Mouse (Mus musculus) retina, postnatal 1 day (tissue): ENCODE results near the gene Mob4.
"Not testable (repeated sequence)": the region's sequence is repeated elsewhere in the genome, so short reads cannot be mapped to it uniquely, and the experiment has no call there.

Source experiments
- DNase-seq: peaks from one replicate; pipeline ENCODE4 v3.0.0-alpha.2; 2012

Mob4 gene

DNA sequence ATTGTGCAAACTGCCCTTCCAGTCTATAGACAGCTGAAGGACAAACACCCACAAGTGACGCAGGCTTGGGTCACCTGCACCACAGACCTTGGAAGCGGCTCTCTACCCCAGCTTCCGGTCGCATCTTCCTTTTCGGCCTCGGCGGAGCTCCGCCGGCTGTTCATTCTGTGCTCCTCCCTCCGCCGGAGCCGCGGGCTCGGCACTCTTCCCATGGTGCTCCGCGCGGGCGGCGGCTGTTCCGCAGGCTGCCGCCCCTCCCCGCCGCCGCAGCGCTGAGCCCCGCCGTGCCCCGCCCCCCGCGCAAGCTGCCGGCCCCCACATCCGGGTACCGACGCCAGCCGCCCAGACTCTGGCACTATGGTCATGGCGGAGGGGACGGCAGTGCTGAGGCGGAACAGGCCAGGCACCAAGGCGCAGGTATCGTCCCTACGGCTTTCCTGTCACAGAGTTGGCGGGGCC is at the start of gene Mob4:
Gene Mob4 (plus strand): TSS at position 289 of the 459 bp plus-strand sequence.
- peak; percentile 96 for DNase-seq

GRCm38 (mm10) chr1:55082106-55082505 is 48.9 kb upstream of the Mob4 start:
- no peak for DNase-seq

- DNase-seq, result no peak
Measured at GRCm38 (mm10) chr1:55085781-55086366, 45.2 kb upstream of the Mob4 start.

- peak; percentile 27 for DNase-seq
Measured at GRCm38 (mm10) chr1:55086868-55087400, 44.1 kb upstream of the Mob4 start.

GRCm38 (mm10) chr1:55087401-55087904 is 43.6 kb upstream of the Mob4 start:
- no peak for DNase-seq

DNA sequence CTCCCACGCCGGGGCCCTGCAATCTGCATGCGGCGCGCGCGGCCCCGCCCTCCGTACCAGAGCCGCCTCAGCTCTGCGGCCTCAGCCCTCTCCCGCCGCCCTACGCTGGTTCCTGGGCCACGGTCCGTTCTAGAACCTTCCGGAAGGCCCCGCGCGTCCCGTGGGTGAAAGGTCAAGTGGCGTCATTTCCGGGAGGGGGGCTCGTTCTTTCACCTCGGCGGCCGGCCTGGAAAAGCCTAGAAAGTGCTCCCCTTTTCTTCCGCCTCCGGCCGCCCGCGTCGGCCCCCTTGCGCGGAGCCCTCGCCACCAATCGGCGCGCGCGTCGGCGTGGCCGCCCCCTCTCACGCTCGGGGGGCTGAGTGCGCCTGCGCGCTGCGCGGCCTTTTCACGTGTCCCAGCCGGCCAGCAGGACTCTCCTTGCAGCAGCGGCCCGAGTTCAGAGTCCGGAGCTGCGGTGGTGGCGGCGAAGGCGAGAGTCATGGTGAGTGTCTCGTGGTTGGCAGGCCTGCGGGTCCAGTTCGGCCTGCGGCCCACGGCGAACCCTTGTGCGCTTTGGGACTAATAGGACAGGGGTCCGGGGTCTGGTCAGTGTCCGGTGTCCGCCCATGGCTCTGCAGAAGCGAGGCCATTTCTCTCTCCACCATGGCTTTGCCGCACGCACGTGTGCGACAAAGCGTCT is 43.0 kb upstream of the Mob4 start, which contains the start of the genes Hspe1 and Hspd1:
Gene Hspe1 (plus strand): TSS at position 201 of the 679 bp plus-strand sequence.
Gene Hspd1 (minus strand): TSS at position 312 of the 679 bp plus-strand sequence.
- peak; percentile 100 for DNase-seq

- DNase-seq, result no peak
Measured at GRCm38 (mm10) chr1:55088611-55089497, 42.2 kb upstream of the Mob4 start.

- DNase-seq, result no peak
Measured at GRCm38 (mm10) chr1:55089498-55090064, 41.5 kb upstream of the Mob4 start.

- no peak for DNase-seq
Measured at GRCm38 (mm10) chr1:55092056-55092455, 39.0 kb upstream of the Mob4 start.

GRCm38 (mm10) chr1:55092469-55092868 is 38.6 kb upstream of the Mob4 start:
- no peak for DNase-seq

DNA sequence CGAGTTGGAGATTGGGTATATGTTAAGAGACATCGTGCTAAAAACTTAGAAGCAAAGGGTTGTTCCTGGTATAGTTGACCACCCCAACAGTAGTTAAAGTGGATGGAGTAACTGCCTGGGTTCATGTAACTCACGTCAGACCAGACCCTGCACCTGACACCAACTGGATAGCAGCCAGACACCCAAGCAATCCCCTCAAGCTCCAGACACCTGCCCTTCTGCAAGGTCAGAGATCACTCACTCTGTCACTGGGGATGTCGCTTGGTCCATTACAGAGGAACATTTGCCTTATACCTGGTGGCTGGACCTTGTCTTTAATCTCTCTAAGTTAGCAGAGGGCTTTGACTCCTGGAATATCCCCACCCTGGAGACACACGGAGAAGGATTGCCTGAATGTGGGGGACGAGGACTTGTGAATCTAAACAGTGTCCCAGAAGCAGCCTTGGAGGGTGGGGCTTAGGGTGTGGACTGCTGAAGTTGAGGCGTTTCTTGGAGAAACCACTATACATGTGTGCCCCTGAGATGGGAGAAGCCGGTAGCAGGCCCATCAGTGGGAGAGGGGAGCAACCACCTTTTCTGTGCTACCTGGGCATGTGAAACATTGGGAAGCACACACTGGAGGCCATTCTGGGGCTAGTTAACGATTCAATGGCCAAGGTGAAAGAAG is 24.0 kb upstream of the Mob4 start:
- no peak for DNase-seq

GRCm38 (mm10) chr1:55107644-55108043 is 23.4 kb upstream of the Mob4 start:
- DNase-seq, result no peak

- no peak for DNase-seq
Measured at GRCm38 (mm10) chr1:55108473-55108872, 22.6 kb upstream of the Mob4 start.

DNA sequence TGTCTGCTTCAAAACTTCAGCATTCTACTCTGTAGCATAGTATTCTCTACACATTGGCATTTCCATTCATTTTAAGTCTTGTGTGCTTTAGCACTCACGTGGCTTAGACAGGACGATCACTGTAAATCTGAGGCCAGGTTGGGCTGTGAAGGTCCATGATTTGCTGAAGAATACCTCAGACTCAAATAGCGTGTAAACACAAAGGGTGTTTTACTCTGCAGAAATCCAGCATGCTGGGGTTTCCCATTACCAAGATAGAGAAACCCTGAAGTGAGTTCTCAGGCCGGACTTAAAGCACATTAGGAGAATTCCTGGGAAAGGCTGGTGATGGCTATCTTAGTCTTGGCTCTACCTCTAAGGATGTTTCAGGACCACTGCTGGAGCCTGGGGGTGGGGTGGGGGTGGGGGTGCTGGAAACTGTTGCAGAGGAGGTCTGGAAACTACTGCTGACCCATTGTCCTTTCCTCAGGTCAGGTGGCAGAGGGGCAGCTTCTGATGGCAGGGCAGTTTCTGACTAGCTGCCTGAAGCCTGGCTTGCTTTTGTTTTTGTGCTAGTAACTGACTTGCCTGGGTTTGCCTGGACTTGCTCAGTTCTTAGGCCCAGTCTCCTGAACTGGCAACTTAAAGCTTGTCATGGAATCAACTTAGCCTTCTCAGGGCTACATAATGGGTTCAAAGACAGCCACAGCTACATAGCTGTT is 21.8 kb upstream of the Mob4 start:
- no peak for DNase-seq

- no peak for DNase-seq
Measured at GRCm38 (mm10) chr1:55123046-55123445, 8.0 kb upstream of the Mob4 start.

- DNase-seq, result no peak
Measured at GRCm38 (mm10) chr1:55123561-55123960, 7.5 kb upstream of the Mob4 start.

DNA sequence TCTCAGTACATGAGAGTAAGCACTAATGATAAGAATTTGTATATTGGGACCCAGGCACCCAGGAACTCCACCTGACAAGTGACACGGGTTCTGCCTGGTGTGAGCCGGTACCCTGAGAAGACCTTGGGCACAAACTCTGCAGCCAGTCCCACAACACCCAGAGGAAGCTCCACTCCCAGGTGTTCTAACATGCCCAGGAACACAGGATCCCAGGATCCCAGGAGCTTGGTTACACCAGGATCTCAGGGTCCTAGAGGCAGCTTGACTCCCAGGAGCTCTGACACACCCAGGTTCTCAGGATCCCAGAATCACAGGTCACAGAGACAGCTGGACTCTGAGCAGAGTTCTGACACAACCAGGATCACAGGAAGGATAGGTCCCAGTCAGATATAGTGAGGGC is 6.9 kb upstream of the Mob4 start:
- not testable (repeated sequence) for DNase-seq

DNA sequence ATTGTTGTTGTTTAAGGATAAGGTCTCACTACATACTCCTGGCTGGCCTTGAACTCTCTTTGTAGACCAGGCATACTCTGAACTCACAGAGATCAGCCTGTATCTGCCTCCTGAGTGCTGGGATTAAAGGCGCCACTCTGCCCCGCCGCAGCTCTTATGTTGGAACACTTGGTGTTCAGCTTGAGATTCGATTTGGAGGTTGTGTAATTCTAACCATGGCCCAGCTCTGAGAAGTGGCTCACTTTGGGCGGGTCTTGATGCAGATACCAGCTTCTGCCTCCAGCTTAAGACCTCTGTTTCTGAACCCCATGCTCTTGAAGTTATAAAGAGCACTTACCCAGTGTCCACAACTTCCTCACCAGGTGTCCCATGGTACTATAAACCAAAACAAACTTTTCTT is 1.3 kb upstream of the Mob4 start:
- no peak for DNase-seq

GRCm38 (mm10) chr1:55130190-55130916 is 678 bp upstream of the Mob4 start:
- DNase-seq, result no peak

DNA sequence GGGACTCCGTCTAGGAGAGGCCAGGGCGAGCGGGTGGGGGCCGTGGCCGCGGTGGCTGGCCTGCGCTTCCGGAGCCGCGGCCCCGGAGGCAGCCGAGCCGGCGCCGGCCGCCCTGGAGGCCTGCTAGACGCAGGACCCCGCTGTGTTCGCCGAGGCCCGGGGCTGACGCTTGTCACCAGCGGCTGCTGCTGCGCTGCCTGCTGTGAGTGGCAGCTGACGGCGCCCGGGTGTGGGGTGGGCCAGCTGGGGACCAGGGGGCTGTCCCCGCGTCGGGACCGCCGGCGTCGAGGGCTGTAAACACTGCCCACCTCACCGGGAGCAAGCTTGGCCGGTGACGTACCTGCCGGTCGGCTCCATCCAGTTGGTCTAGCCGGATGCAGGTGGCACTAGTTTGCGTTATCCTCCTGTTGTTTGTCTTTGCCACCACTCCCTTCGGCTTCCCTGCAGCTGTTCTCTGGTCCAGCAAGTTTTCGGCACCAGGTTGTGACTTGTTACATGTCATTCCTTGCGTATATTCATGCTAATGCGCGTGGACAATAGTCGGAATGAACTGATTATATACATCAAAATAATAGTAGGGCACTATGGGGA is 488 bp downstream of the Mob4 start:
- no peak for DNase-seq
